Mouse (Mus musculus) heart, embryonic 13.5 days (tissue): ENCODE measurements around the gene Wnt5b. TPM values are rescaled to one million over a fixed set of nuclear protein-coding genes. Genes with fewer than 3 reads are reported as not detected.

Experiments used
- ATAC-seq: fragments of 200-750 bp; cut with Nextera tagmentation; 2 replicates; pipeline ENCODE4 v1.8.0; 2017; ENCODE audit warnings: moderate TSS enrichment; ENCODE audit not compliant: insufficient number of reproducible peaks, low FRiP score, low TSS enrichment; ENCODE audit errors: extremely low read depth
- H3K27ac ChIP-seq: fragments of 300-500 bp; sonication (generic); replicated peaks from 2 replicates; pipeline ENCODE4 v1.5.1; 2015; ENCODE audit warnings: moderate library complexity, mild to moderate bottlenecking, inconsistent platforms
- H3K27me3 ChIP-seq: fragments of 300-500 bp; sonication (generic); replicated peaks from 2 replicates; pipeline ENCODE4 v1.6.1; 2015; ENCODE audit warnings: mild to moderate bottlenecking, inconsistent platforms
- H3K36me3 ChIP-seq: fragments of 300-500 bp; sonication (generic); 2 replicates; pipeline ENCODE4 v1.6.1; 2015; ENCODE audit warnings: mild to moderate bottlenecking, inconsistent platforms
- H3K4me1 ChIP-seq: fragments of 300-500 bp; sonication (generic); 2 replicates; pipeline ENCODE4 v1.6.1; 2015; ENCODE audit warnings: inconsistent platforms
- H3K4me2 ChIP-seq: fragments of 300-500 bp; sonication (generic); 2 replicates; pipeline ENCODE4 v1.6.1; 2015; ENCODE audit warnings: inconsistent platforms, mild to moderate bottlenecking, moderate library complexity
- H3K4me3 ChIP-seq: fragments of 300-500 bp; sonication (generic); 2 replicates; pipeline ENCODE4 v1.5.1; 2015; ENCODE audit warnings: moderate library complexity, mild to moderate bottlenecking, inconsistent platforms
- H3K9ac ChIP-seq: fragments of 300-500 bp; sonication (generic); 2 replicates; pipeline ENCODE4 v1.6.1; 2015; ENCODE audit warnings: inconsistent platforms, mild to moderate bottlenecking, moderate library complexity
- H3K9me3 ChIP-seq: fragments of 300-500 bp; sonication (generic); 2 replicates; pipeline ENCODE4 v1.6.1; 2016; ENCODE audit warnings: inconsistent platforms
- WGBS: fragments of 180-500 bp; shearing (Covaris S2); methylation state at CpG from one replicate; pipeline ENCODE4 v1.1.7; 2015; ENCODE audit warnings: mixed read lengths; 5-methylcytosine and 5-hydroxymethylcytosine counted together
- polyA plus RNA-seq: library from polyadenylated mRNA; unstranded; fragments of >200 nt; fragmentation: Nextera tagmentation; extraction: Ambion mirVana; gene quantifications from 2 replicates; pipeline ENCODE4 v1.2.1, GENCODE M21; 2015

The Wnt5b gene
- polyA plus RNA-seq, 1 experiment from 2014 or later = 8.2 TPM

DNA sequence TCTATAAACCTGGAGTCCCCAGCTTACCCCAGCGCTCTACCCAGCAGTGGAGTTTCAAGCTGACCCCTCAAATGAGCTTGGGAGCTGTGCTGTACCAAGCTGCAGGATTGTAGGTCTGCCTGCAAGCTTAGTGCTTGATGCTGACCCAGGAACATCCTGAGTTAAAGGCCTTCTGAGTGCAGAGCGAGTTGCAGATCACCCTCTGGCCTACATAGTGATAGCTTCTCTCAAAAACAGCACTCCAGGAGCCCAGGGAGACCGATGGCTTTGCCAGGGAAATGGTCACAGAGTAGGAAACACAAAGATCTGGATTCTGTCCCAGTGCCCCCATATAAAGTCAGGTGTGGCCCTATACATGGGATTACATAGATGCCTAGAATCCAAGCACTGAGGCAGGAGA is 132.6 kb downstream of the Wnt5b start:
- no peak for ATAC-seq
- Histone ChIP-seq H3K4me3 (no peak overlapping the region), H3K36me3 (no peaks in the 10 kb centered on the region), H3K4me1 (peaks cover 23% of the 10 kb centered on the region), H3K27me3 (no peaks in the 10 kb centered on the region), H3K9me3 (no peaks in the 10 kb centered on the region), H3K4me2 (no peak overlapping the region), H3K9ac (no peak overlapping the region), H3K27ac (no peak overlapping the region)
- 68% methylated on average over 3 of the region's 3 CpGs for WGBS

DNA sequence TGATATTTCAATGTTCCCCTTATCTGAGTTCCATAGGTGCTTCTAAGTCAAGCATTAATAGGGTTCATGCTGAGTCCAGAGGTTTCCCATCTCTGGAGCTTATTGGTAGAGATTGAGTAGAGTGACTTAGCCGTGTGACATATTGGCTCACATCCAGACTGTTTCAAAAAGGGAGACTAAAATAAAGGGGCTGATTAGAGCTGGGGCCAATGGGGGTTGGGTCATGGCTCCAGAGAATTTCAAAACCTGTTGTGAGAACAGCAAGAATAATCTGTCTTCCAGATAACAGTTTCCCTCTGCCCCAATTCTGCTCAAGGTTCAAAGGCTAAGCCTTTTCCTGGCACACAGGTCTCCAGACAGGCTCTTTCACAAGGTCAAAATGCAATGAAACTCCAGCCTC is 134.4 kb downstream of the Wnt5b start:
- Histone ChIP-seq H3K9ac (no peak overlapping the region), H3K36me3 (no peaks in the 10 kb centered on the region), H3K4me3 (no peak overlapping the region), H3K4me2 (no peak overlapping the region), H3K27me3 (no peaks in the 10 kb centered on the region), H3K9me3 (no peaks in the 10 kb centered on the region), H3K27ac (peak overlapping the region; percentile 65), H3K4me1 (peaks cover 23% of the 10 kb centered on the region)
- 17% methylated on average over 1 of the region's 1 CpGs for WGBS
- no peak for ATAC-seq

DNA sequence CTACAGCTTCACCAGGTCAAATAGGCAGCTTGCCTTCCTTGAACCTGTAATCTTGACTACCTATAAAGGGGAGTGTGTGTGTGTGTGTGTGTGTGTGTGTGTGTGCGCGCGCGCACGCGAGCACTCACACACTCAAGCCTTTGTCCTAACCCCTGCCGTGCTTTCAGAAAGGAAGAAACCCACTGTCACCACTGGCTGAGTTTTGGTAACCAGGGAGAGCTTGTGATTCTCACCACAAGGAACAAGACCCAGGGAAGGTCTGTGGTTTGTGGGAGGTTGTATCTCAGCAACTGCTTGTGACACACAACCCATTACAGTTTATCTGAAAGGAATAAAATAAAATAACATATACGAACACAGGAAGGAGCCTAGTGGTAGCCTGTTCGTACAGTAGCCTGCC is 135.6 kb downstream of the Wnt5b start:
- ATAC-seq = no peak
- no peaks in the 10 kb centered on the region for H3K27me3 ChIP-seq
- peaks cover 23% of the 10 kb centered on the region for H3K4me1 ChIP-seq
- H3K27ac ChIP-seq = no peak overlapping the region
- no peak overlapping the region for H3K4me3 ChIP-seq
- no peak overlapping the region for H3K9ac ChIP-seq
- no peaks in the 10 kb centered on the region for H3K9me3 ChIP-seq
- WGBS = 72% methylated on average over 9 of the region's 9 CpGs
- H3K36me3 ChIP-seq = no peaks in the 10 kb centered on the region
- no peak overlapping the region for H3K4me2 ChIP-seq

DNA sequence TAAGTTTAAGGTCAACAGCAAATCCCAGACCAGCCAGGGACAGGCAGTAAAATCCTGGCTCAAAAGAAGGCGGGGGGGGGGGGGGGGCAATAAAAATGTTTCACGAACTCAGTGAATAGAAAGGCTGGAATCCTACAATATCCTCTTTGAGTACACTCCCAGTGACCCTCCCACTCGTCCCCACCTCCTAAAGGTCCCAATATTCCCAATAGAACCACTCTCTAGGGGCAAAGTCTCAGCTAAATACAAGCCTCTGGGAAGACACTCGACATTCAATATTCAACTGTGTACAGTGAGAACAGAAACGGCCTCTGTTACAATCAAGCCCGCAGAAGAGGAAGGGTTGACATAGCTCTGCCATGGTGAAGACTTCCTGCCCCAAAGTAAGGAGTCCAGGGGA is 136.3 kb downstream of the Wnt5b start:
- Histone ChIP-seq H3K4me3 (no peak overlapping the region), H3K9ac (no peak overlapping the region), H3K4me1 (peaks cover 23% of the 10 kb centered on the region), H3K4me2 (no peak overlapping the region), H3K9me3 (no peaks in the 10 kb centered on the region), H3K27ac (no peak overlapping the region), H3K27me3 (no peaks in the 10 kb centered on the region), H3K36me3 (no peaks in the 10 kb centered on the region)
- no peak for ATAC-seq
- 63% methylated on average over 6 of the region's 6 CpGs for WGBS

DNA sequence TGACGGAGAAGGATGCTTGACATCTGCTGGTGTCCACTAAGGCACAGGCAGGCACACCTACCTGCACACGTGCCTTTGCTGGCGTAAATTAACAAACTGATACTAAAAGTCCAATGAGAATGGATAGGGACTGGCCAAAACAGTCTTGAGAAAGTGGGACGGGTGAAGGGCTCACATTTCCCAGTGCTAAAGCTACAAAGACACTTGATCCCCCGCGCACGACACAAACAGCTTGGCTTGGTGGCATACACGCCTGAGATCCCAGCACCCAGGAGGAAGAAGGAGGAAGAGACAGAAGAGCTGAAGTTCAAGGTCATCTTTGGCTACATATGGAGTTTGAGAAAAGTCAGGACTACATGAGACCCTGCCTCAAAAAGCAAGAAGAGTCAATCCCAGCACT is 137.6 kb downstream of the Wnt5b start:
- H3K9ac ChIP-seq = no peak overlapping the region
- H3K9me3 ChIP-seq = no peaks in the 10 kb centered on the region
- H3K36me3 ChIP-seq = no peaks in the 10 kb centered on the region
- ATAC-seq = no peak
- H3K27ac ChIP-seq = no peak overlapping the region
- 80% methylated on average over 8 of the region's 8 CpGs for WGBS
- H3K27me3 ChIP-seq = no peaks in the 10 kb centered on the region
- H3K4me1 ChIP-seq = peaks cover 23% of the 10 kb centered on the region
- no peak overlapping the region for H3K4me2 ChIP-seq
- H3K4me3 ChIP-seq = no peak overlapping the region

DNA sequence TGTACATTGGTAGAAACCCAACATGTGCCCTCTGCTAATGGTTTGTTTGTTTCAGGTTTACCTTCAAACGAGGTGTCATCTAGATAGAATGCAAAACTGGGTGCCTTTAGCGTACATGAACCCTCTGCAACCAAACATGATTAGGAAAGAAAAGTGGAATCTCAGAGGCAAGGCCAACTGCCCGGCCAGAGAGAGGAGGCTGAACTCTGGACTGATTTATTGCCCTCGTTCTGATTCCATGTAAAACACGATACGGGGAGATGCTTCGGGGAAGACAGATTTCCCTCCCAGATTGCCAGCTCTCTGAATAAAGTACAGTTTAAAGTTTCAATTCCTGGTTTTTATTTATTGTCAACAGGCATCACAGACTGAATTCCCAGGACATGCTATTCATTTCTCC is 138.8 kb downstream of the Wnt5b start:
- H3K36me3 ChIP-seq = no peaks in the 10 kb centered on the region
- no peaks in the 10 kb centered on the region for H3K27me3 ChIP-seq
- no peaks in the 10 kb centered on the region for H3K9me3 ChIP-seq
- H3K9ac ChIP-seq = no peak overlapping the region
- H3K27ac ChIP-seq = no peak overlapping the region
- ATAC-seq = no peak
- no peak overlapping the region for H3K4me2 ChIP-seq
- 81% methylated on average over 7 of the region's 7 CpGs for WGBS
- peaks cover 19% of the 10 kb centered on the region for H3K4me1 ChIP-seq
- H3K4me3 ChIP-seq = no peak overlapping the region

DNA sequence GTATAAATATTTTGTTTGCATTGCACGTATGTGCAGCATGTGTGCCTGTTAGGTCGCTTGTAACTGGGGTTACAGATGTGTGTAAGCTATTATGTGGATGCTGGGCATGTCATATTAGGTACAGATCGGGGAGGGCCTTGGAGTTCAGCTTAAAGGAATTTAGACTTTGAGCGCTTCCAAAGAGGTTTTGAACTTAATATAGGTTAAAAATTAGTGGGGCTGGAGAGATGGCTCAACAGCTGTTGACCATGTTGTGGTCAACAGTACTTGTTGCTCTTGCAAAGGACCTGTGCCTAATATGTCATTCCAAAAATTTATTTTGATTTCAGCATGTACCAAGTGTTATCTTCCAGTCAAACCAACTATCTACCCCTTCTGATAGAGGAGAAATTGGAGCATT is 139.3 kb downstream of the Wnt5b start:
- no peak for ATAC-seq
- Histone ChIP-seq H3K27ac (no peak overlapping the region), H3K4me3 (no peak overlapping the region), H3K9ac (no peak overlapping the region), H3K36me3 (no peaks in the 10 kb centered on the region), H3K9me3 (no peaks in the 10 kb centered on the region), H3K27me3 (no peaks in the 10 kb centered on the region), H3K4me1 (peaks cover 15% of the 10 kb centered on the region), H3K4me2 (no peak overlapping the region)
- 83% methylated on average over 4 of the region's 4 CpGs for WGBS

DNA sequence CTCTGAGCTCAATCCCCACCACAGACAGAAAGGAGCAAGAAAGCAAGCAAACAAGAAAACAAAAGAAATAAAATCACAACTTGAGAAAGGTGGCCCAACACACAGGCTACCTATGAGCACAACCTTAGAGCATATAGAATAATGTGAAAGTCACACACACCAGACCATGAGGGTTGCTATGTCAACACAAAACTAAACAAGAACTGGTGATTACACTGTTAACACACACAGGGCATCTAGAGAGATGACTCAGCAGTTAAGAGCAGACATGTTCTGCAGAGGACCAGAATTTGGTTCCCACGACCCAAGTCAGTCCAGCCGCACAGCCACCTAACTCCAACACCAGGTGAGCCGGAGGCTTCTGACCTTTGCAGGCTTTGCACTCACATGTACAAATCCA is 141.2 kb downstream of the Wnt5b start:
- no peak overlapping the region for H3K27ac ChIP-seq
- no peak for ATAC-seq
- no peaks in the 10 kb centered on the region for H3K36me3 ChIP-seq
- H3K9me3 ChIP-seq = no peaks in the 10 kb centered on the region
- H3K9ac ChIP-seq = no peak overlapping the region
- WGBS = 79% methylated on average over 3 of the region's 3 CpGs
- no peaks in the 10 kb centered on the region for H3K4me1 ChIP-seq
- H3K4me2 ChIP-seq = no peak overlapping the region
- H3K27me3 ChIP-seq = no peaks in the 10 kb centered on the region
- no peak overlapping the region for H3K4me3 ChIP-seq

DNA sequence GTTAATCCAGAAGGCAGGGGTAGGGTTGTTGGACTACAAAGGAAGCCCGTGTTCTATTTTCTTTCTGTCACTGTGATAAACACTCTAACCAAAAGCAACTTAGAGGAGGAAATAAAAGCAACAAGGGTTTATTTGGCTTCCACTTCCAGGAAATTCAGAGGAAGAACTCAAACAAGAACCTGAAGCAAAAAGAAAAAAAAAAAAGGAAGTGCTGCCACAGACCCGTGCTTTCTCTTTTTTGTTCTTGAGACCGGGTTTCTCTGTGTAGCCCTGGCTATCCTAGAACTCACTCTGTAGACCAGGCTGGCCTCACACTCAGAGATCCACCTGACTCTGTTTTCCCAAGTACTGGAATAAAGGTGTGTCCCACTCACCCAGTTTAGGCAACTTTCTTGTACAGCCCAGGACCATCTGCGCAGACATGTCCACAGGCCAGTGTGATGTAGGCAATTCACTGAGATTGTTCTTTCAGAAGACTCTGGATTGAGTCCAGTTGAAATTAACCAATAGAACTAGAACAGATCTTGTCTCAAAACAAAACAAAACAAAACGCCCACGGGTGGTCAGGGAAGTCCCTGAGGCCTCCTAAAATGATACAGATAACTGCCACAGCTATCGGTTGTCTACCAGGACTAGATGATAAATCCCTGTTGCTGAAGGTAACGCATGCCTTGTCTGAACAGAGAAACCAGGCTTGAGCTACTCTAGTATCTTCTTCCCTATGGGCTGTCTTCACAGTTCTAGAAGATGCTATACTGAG is 142.4 kb downstream of the Wnt5b start:
- H3K4me1 ChIP-seq = no peaks in the 10 kb centered on the region
- no peak overlapping the region for H3K9ac ChIP-seq
- no peak overlapping the region for H3K4me3 ChIP-seq
- H3K27me3 ChIP-seq = no peaks in the 10 kb centered on the region
- ATAC-seq = no peak
- H3K27ac ChIP-seq = no peak overlapping the region
- H3K4me2 ChIP-seq = no peak overlapping the region
- WGBS = 79% methylated on average over 8 of the region's 8 CpGs
- H3K36me3 ChIP-seq = no peaks in the 10 kb centered on the region
- H3K9me3 ChIP-seq = no peaks in the 10 kb centered on the region

DNA sequence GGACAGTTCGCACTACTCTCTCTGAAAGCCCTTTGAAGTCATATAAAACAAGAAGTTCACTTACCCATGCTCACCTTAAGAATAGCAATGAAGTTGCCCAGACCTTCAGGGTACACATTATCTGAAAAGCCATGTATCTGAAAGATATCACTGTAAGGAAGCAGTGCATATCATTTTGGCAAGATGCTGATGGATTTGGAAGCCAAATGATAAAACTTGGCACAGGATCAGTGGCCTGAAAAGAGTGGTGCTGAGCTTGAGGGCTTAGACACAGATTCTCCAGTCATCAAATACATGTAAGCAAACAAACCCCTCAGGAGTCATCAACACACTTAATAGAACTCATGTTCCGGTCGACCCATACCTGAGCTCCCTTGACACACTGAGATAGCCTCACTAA is 143.5 kb downstream of the Wnt5b start:
- Histone ChIP-seq H3K27me3 (no peaks in the 10 kb centered on the region), H3K9ac (no peak overlapping the region), H3K27ac (no peak overlapping the region), H3K4me2 (no peak overlapping the region), H3K4me1 (peaks cover 10% of the 10 kb centered on the region), H3K9me3 (no peaks in the 10 kb centered on the region), H3K4me3 (no peak overlapping the region), H3K36me3 (no peaks in the 10 kb centered on the region)
- 84% methylated on average over 3 of the region's 3 CpGs for WGBS
- no peak for ATAC-seq

DNA sequence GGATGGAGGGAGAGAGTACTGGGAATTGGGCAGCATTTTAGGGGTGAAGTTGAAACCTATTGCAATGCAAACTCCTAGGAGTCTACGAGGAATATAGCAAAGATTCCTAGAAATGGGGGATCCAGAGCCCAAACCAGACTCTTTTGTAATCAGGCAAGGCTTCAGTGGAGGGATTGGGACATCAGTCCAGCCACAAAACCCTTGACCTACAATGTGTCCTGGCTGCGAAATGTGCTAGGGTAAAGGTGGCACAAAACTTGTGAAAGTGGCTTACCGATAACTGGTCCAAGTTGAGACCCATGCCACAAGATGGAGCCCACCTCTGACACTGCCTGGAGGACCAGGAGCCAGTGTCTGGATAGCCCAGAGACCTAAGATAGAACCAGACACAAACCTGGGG is 144.8 kb downstream of the Wnt5b start:
- Histone ChIP-seq H3K36me3 (no peaks in the 10 kb centered on the region), H3K27me3 (no peaks in the 10 kb centered on the region), H3K27ac (no peak overlapping the region), H3K9me3 (no peaks in the 10 kb centered on the region), H3K9ac (no peak overlapping the region), H3K4me1 (peaks cover 12% of the 10 kb centered on the region), H3K4me2 (no peak overlapping the region), H3K4me3 (no peak overlapping the region)
- ATAC-seq = no peak
- 85% methylated on average over 3 of the region's 3 CpGs for WGBS

DNA sequence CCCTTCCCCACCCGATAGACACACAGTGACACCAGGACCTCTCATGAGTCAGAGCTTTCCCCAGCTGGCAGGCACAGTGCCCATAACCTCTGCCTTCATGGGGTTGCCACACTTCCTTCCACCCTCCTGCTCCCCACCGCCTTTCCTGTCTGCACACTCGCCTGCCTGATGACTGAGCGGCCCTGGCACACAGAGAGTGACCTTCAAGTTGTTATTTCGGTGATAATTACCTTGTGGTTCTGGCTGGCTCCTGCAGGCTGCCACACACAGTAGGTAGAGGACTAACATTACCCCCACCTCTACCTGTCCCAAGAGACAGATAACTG is 147.9 kb downstream of the Wnt5b start:
- 24% methylated on average over 5 of the region's 5 CpGs for WGBS
- ATAC-seq = peak; percentile 61; the same call in 1 of the 2 replicates
- no peak overlapping the region for H3K4me2 ChIP-seq

More for the DNA sequence above, 147.9 kb downstream of the Wnt5b start:
- Histone ChIP-seq H3K27ac (peak overlapping the region; percentile 24; the same call in 1 of the 2 replicates), H3K9ac (0 out of 2 replicates have a peak overlapping the region, but pooled peaks have one; percentile 28), H3K9me3 (no peaks in the 10 kb centered on the region), H3K27me3 (no peaks in the 10 kb centered on the region), H3K36me3 (no peaks in the 10 kb centered on the region), H3K4me3 (no peak overlapping the region), H3K4me1 (peaks cover 12% of the 10 kb centered on the region)
